In the genomic region with DNA sequence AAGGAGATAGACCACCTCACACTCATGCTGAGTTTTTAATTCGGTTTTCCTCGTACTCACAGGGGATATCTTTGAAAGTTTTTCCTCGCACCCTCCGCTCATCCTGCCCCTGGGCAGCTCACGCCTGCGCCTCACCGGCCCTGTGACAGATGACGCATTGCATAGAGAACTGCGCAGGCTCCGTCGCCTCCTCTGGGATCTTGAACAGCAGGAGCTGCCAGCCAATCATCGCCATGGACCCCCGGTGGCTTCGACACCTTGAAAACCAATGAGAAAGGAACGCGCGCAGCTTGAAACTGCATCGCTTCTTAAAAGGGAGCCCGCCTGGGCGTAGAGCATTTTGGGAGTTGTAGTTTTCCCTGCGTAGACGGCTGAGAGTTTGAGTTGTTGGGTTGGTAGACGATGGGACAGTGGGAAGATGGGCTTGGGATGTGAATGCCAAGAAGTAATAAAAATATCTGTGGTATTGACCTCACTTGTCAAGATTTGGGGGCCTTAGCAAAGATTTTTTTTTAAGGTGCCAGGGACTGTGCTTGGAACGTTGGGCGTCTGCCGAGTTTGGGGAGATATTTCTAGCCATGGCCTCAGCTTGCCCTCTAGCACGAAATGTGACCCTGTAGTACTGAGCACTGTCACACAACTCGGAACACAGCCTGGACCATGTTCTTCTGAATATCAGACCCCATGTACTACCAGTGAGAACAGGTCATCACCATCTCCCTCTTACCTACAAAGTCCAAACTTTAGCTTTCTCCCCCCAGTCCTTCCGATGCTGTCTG, we compare ENCODE assay signal across 8 mouse cellular contexts. TPM values are rescaled to one million over a fixed set of nuclear protein-coding genes. Genes with fewer than 3 reads are reported as not detected.
A peak's percentile ranks its signal among the peaks of the same experiment; 100 is the strongest.
DNase-seq lines count a peak whose midpoint lies in the region; ATAC-seq lines count a peak whose summit lies in the region.

No protein-coding gene starts in this region.

- ATAC-seq in granulocyte monocyte progenitor cell, adult 5-6 weeks (replicated peaks; ENCODE audit: poor library complexity, severe bottlenecking) = no peak

- peak; percentile 95 to 96 for DNase-seq in adrenal gland, adult (ENCODE audit: inconsistent age in 2 of 2, low spot score in 1 of 2)
- peak; percentile 98 for DNase-seq in embryo, embryonic 10 days (ENCODE audit: low spot score)
- DNase-seq in gastrocnemius, postnatal 10 days = peak; percentile 91
- DNase-seq in hindlimb bud, embryonic 11.5 days (ENCODE audit: extremely low spot score, low read depth, low spot score) = peak; percentile 95
- DNase-seq in left cerebral cortex, adult 18-20 months (ENCODE audit: low spot score in 2 of 2) = peak; percentile 95 to 96
- peak; percentile 88 for DNase-seq in lung, postnatal 14 days
- DNase-seq in right cerebral cortex, postnatal 10 days (ENCODE audit: low spot score in 2 of 2) = peak; percentile 98 to 99

RNA-seq across cellular contexts. Expression of a gene that starts 1.0 kb away (rescaled TPM):
- 100 to 1,000 TPM; 105 to 131 TPM for total RNA-seq in gastrocnemius, postnatal 10 days (2021)
- 1 to 10 TPM; 2.0 to 2.6 TPM for total RNA-seq in left cerebral cortex, adult 18-20 months (2021)
- total RNA-seq in granulocyte monocyte progenitor cell, adult 5-6 weeks (2014; fragmentation: Nextera tagmentation) = not detected in 2 replicates
- total RNA-seq in granulocyte monocyte progenitor cell, adult 5-6 weeks (2017) = 0.36 TPM in 1 of 2 replicates, not detected in the other

RNA-seq across cellular contexts. Expression of a gene that starts 11.5 kb away (rescaled TPM):
- total RNA-seq in gastrocnemius, postnatal 10 days (2021) = 10 to 100 TPM; 17.2 to 19.7 TPM
- total RNA-seq in left cerebral cortex, adult 18-20 months (2021) = 1 to 10 TPM; 6.4 to 7.9 TPM
- 0.15 TPM in 1 of 2 replicates, not detected in the other for total RNA-seq in granulocyte monocyte progenitor cell, adult 5-6 weeks (2014; fragmentation: Nextera tagmentation)
- 0.93 TPM in 1 of 2 replicates, not detected in the other for total RNA-seq in granulocyte monocyte progenitor cell, adult 5-6 weeks (2017)

RNA-seq across cellular contexts. Expression of a gene that starts 17.2 kb away (rescaled TPM):
- total RNA-seq in gastrocnemius, postnatal 10 days (2021) = under 1 TPM in 1 of 2 experiments, not detected in 1; 0.38 TPM
- total RNA-seq in left cerebral cortex, adult 18-20 months (2021) = under 1 TPM in 1 of 2 experiments, not detected in 1; 0.21 TPM
- not detected in 2 replicates for total RNA-seq in granulocyte monocyte progenitor cell, adult 5-6 weeks (2014; fragmentation: Nextera tagmentation)
- total RNA-seq in granulocyte monocyte progenitor cell, adult 5-6 weeks (2017) = 0.34 TPM in 1 of 2 replicates, not detected in the other

RNA-seq across cellular contexts. Expression of a gene that starts 21.7 kb away (rescaled TPM):
- total RNA-seq in gastrocnemius, postnatal 10 days (2021) = not detected
- not detected for total RNA-seq in left cerebral cortex, adult 18-20 months (2021)
- not detected in 2 replicates for total RNA-seq in granulocyte monocyte progenitor cell, adult 5-6 weeks (2014; fragmentation: Nextera tagmentation)
- total RNA-seq in granulocyte monocyte progenitor cell, adult 5-6 weeks (2017) = not detected in 2 replicates

RNA-seq across cellular contexts. Expression of a gene that starts 23.5 kb away (rescaled TPM):
- total RNA-seq in gastrocnemius, postnatal 10 days (2021) = not detected
- not detected for total RNA-seq in left cerebral cortex, adult 18-20 months (2021)
- not detected in 2 replicates for total RNA-seq in granulocyte monocyte progenitor cell, adult 5-6 weeks (2014; fragmentation: Nextera tagmentation)
- not detected in 2 replicates for total RNA-seq in granulocyte monocyte progenitor cell, adult 5-6 weeks (2017)

Comparison
In these comparisons a context has a peak if more than half of its experiments do, and no peak if none do; other contexts are left out.
1. RNA of a gene that starts 1.0 kb away (total RNA-seq): 105 to 131 TPM in gastrocnemius, postnatal 10 days; 2.0 to 2.6 TPM in left cerebral cortex, adult 18-20 months and 0.36 TPM in granulocyte monocyte progenitor cell, adult 5-6 weeks; every median in the first group is over 10 times any median in the second.
2. Peak in every context shown above with its lines, with median percentiles within 50 percentile points of each other: DNase-seq.